Mouse (Mus musculus): Measurements from ENCODE around the gene H2-Q1. TPM values are rescaled to one million over a fixed set of nuclear protein-coding genes. Genes with fewer than 3 reads are reported as not detected.
A peak's percentile ranks its signal among the peaks of the same experiment; 100 is the strongest.
"Not testable (repeated sequence)": the region's sequence is repeated elsewhere in the genome, so short reads cannot be mapped to it uniquely, and the experiment has no call there.

H2-Q1 gene
- polyA plus RNA-seq, 1 experiment from 2014 or later, result 0.19 TPM

- WGBS, result 5% methylated on average over 35 of the region's 40 CpGs
- peak within 1 kb of the TSS; percentile 63 for H3K4me2 ChIP-seq (replicated peaks; ENCODE audit: low read depth, low read length)
- peak within 1 kb of the TSS; percentile 47 for H3K4me3 ChIP-seq (ENCODE audit: low read depth, low read length)
- H3K4me1 ChIP-seq (ENCODE audit: insufficient read depth, low read depth, low read length), result no peaks in the 10 kb centered on the region
- ATAC-seq (peak; percentile 62), DNase-seq (ENCODE audit: low spot score) (no peak)
- no peaks in the 10 kb centered on the region for H3K36me3 ChIP-seq (ENCODE audit: insufficient read depth, low read length)
- H3K27me3 ChIP-seq (replicated peaks; ENCODE audit: insufficient read depth, low read length), result peaks cover 12% of the 10 kb centered on the region
- H3K9me3 ChIP-seq (ENCODE audit: low read length), result no peaks in the 10 kb centered on the region
- TF ChIP-seq EP300 (IDR thresholded peaks at IDR 0.05) (no peak), CTCF (IDR thresholded peaks at IDR 0.05) (no peak)
- H3K9ac ChIP-seq (replicated peaks; ENCODE audit: low read depth), result 0 out of 2 replicates have a peak within 1 kb of the TSS, but pooled peaks have one; percentile 23
- H3K27ac ChIP-seq (ENCODE audit: low read length), result no peak within 1 kb of the TSS
Measured at GRCm38 (mm10) chr17:35342071-35342671, 22.0 kb downstream of the H2-Q1 start, which contains the start of gene H2-Q2. H2-Q2 (plus strand) TSS chr17:35342242.

GRCm38 (mm10) chr17:35342711-35343476 is 22.7 kb downstream of the H2-Q1 start:
- Histone ChIP-seq H3K27ac (ENCODE audit: low read length) (no peak overlapping the region), H3K4me2 (replicated peaks; ENCODE audit: low read depth, low read length) (peak overlapping the region; percentile 63), H3K4me1 (ENCODE audit: insufficient read depth, low read depth, low read length) (no peaks in the 10 kb centered on the region), H3K9me3 (ENCODE audit: low read length) (no peaks in the 10 kb centered on the region), H3K27me3 (replicated peaks; ENCODE audit: insufficient read depth, low read length) (peaks cover 12% of the 10 kb centered on the region), H3K36me3 (ENCODE audit: insufficient read depth, low read length) (no peaks in the 10 kb centered on the region), H3K4me3 (ENCODE audit: low read depth, low read length) (peak overlapping the region; percentile 47), H3K9ac (replicated peaks; ENCODE audit: low read depth) (0 out of 2 replicates have a peak overlapping the region, but pooled peaks have one; percentile 23)
- TF ChIP-seq CTCF (IDR thresholded peaks at IDR 0.05) (no peak), EP300 (IDR thresholded peaks at IDR 0.05) (no peak)
- ATAC-seq (peak; percentile 95), DNase-seq (ENCODE audit: low spot score) (peak; percentile 68)
- 6% methylated on average over 44 of the region's 46 CpGs for WGBS

DNA sequence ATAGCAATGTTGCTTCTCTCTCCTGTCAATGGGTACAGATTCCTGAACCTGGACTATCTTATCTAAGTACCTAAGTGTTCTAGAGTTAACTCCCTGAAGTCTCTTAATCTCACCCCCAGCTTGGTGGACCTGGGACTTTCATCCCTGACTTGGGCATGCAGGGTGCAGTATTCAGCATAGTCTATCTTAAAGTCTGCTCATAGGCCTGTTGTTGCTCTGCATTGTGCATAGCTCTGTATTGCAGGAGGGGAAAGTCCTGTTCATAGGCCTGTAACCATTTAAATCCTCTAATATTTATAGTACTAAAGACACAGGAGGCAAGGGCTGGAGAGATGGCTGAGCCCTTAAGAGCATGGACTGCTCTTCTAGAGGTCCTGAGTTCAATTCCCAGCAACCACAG is 27.5 kb downstream of the H2-Q1 start:
- not testable (repeated sequence) for ATAC-seq; H3K4me1 ChIP-seq (ENCODE audit: insufficient read depth, low read depth, low read length); H3K4me3 ChIP-seq (ENCODE audit: low read depth, low read length); H3K36me3 ChIP-seq (ENCODE audit: insufficient read depth, low read length); H3K9me3 ChIP-seq (ENCODE audit: low read length); H3K9ac ChIP-seq (replicated peaks; ENCODE audit: low read depth); DNase-seq (ENCODE audit: low spot score); H3K4me2 ChIP-seq (replicated peaks; ENCODE audit: low read depth, low read length); H3K27me3 ChIP-seq (replicated peaks; ENCODE audit: insufficient read depth, low read length); H3K27ac ChIP-seq (ENCODE audit: low read length)

- not testable (repeated sequence) for H3K4me2 ChIP-seq (replicated peaks; ENCODE audit: low read depth, low read length); H3K27ac ChIP-seq (ENCODE audit: low read length); H3K4me1 ChIP-seq (ENCODE audit: insufficient read depth, low read depth, low read length); H3K36me3 ChIP-seq (ENCODE audit: insufficient read depth, low read length); H3K27me3 ChIP-seq (replicated peaks; ENCODE audit: insufficient read depth, low read length); H3K9me3 ChIP-seq (ENCODE audit: low read length); H3K9ac ChIP-seq (replicated peaks; ENCODE audit: low read depth); ATAC-seq; DNase-seq (ENCODE audit: low spot score); H3K4me3 ChIP-seq (ENCODE audit: low read depth, low read length)
- 21% methylated on average over 6 of the region's 6 CpGs for WGBS
Measured at GRCm38 (mm10) chr17:35353275-35353674, 33.1 kb downstream of the H2-Q1 start.

DNA sequence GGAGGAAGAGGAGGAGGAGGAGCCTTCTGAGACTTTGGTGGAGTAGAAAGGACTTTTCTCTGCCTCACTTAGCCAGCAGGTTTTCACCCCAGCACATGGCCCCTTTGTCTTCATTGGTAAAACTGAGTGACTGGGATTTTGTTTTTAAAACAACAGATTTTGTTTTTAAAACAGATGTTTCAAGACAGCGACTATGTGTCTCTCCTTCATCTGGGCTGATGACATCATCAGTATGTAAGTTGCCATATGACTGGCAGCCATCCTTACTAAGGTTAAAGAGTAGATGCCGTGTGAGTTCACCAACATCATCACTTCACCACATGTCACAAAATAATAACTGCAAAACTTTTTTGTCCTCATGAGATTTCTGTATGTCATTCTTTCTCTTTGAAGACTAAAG is 33.9 kb downstream of the H2-Q1 start:
- Histone ChIP-seq H3K27me3 (replicated peaks; ENCODE audit: insufficient read depth, low read length) (0 out of 2 replicates have a peak, but pooled peaks cover 5% of the 10 kb centered on the region), H3K36me3 (ENCODE audit: insufficient read depth, low read length) (no peaks in the 10 kb centered on the region), H3K4me3 (ENCODE audit: low read depth, low read length) (no peak overlapping the region), H3K9ac (replicated peaks; ENCODE audit: low read depth) (no peak overlapping the region), H3K4me2 (replicated peaks; ENCODE audit: low read depth, low read length) (no peak overlapping the region), H3K4me1 (ENCODE audit: insufficient read depth, low read depth, low read length) (no peaks in the 10 kb centered on the region), H3K9me3 (ENCODE audit: low read length) (no peaks in the 10 kb centered on the region), H3K27ac (ENCODE audit: low read length) (no peak overlapping the region)
- DNase-seq (ENCODE audit: low spot score) (no peak), ATAC-seq (no peak)
- WGBS, result 67% methylated on average over 2 of the region's 2 CpGs
- TF ChIP-seq EP300 (IDR thresholded peaks at IDR 0.05) (no peak), CTCF (IDR thresholded peaks at IDR 0.05) (no peak)

DNA sequence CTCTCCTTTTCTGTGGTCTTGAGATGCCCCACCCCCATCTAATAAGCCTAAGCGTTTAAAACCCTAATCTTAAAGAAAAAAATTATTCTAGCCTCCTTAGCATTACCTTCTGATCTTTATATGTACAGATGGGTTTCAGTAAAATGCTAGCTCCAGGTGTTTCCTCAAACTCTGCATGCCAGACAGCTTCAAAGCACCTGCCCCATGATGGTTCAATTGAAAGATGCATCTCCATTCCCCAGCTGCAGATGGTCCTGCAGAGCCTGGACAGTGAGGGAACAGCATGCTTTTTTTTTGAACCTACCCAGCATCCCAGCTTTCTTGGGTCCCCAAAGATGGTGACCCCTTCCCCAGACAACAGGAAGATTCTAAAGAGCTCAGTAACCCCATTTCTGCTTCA is 36.9 kb downstream of the H2-Q1 start:
- no peak for DNase-seq (ENCODE audit: low spot score)
- Histone ChIP-seq H3K4me1 (ENCODE audit: insufficient read depth, low read depth, low read length) (no peaks in the 10 kb centered on the region; the same call in 1 of the 2 replicates), H3K4me2 (replicated peaks; ENCODE audit: low read depth, low read length) (no peak overlapping the region), H3K9me3 (ENCODE audit: low read length) (no peaks in the 10 kb centered on the region), H3K27me3 (replicated peaks; ENCODE audit: insufficient read depth, low read length) (0 out of 2 replicates have a peak, but pooled peaks cover 6% of the 10 kb centered on the region), H3K4me3 (ENCODE audit: low read depth, low read length) (no peak overlapping the region), H3K9ac (replicated peaks; ENCODE audit: low read depth) (no peak overlapping the region), H3K36me3 (ENCODE audit: insufficient read depth, low read length) (no peaks in the 10 kb centered on the region), H3K27ac (ENCODE audit: low read length) (no peak overlapping the region)
- TF ChIP-seq EP300 (IDR thresholded peaks at IDR 0.05), result no peak
- no peak for TF ChIP-seq CTCF (IDR thresholded peaks at IDR 0.05)
- WGBS, result 14% methylated on average over 1 of the region's 1 CpGs
- ATAC-seq, result no peak

Measured in lung, postnatal 0 days (tissue).